Mouse (Mus musculus) forebrain, embryonic 11.5 days (tissue): ENCODE data around the gene Nxpe3. TPM values are rescaled to one million over a fixed set of nuclear protein-coding genes. Genes with fewer than 3 reads are reported as not detected.
A peak's percentile ranks its signal among the peaks of the same experiment; 100 is the strongest.

Experiments used
- ATAC-seq: fragments of 200-750 bp; cut with Nextera tagmentation; replicated peaks from 2 replicates; pipeline ENCODE4 v1.8.0; 2017; ENCODE audit warnings: moderate TSS enrichment; ENCODE audit not compliant: low FRiP score
- DNase-seq: peaks from one replicate; pipeline ENCODE4 v3.0.0-alpha.2; 2017; ENCODE audit warnings: low spot score
- H3K27ac ChIP-seq: fragments of 300-500 bp; sonication (generic); 2 replicates; pipeline ENCODE4 v1.5.1; 2014; ENCODE audit warnings: low read depth, low read length
- H3K27me3 ChIP-seq: fragments of 300-500 bp; sonication (generic); 2 replicates; pipeline ENCODE4 v1.6.1; 2014; ENCODE audit warnings: mild to moderate bottlenecking, low read length, mixed read lengths; ENCODE audit not compliant: control insufficient read depth, insufficient read depth
- H3K36me3 ChIP-seq: fragments of 300-500 bp; sonication (generic); 2 replicates; pipeline ENCODE4 v1.6.1; 2014; ENCODE audit warnings: mild to moderate bottlenecking, low read length, moderate library complexity, mixed read lengths; ENCODE audit not compliant: control insufficient read depth, insufficient read depth
- H3K4me1 ChIP-seq: fragments of 300-500 bp; sonication (generic); replicated peaks from 2 replicates; pipeline ENCODE4 v1.6.1; 2014; ENCODE audit warnings: low read length, mixed read lengths; ENCODE audit not compliant: control insufficient read depth, insufficient read depth
- H3K4me2 ChIP-seq: fragments of 300-500 bp; sonication (generic); 2 replicates; pipeline ENCODE4 v1.6.1; 2014; ENCODE audit warnings: low read depth, mild to moderate bottlenecking, low read length, moderate library complexity, mixed read lengths; ENCODE audit not compliant: severe bottlenecking
- H3K4me3 ChIP-seq: fragments of 300-500 bp; sonication (generic); 2 replicates; pipeline ENCODE4 v1.5.1; 2014; ENCODE audit warnings: low read depth, low read length
- H3K9ac ChIP-seq: fragments of 300-500 bp; sonication (generic); 2 replicates; pipeline ENCODE4 v1.6.1; 2014; ENCODE audit warnings: low read length
- H3K9me3 ChIP-seq: fragments of 300-500 bp; sonication (generic); 2 replicates; pipeline ENCODE4 v1.6.1; 2016; ENCODE audit warnings: low read length, mixed read lengths; ENCODE audit not compliant: control insufficient read depth
- WGBS: fragments of 180-500 bp; shearing (Covaris S2); extraction: QIAGEN DNeasy Blood & Tissue Kit; methylation state at CpG from one replicate; pipeline ENCODE4 v1.1.7; 2014; 5-methylcytosine and 5-hydroxymethylcytosine counted together
- polyA plus RNA-seq: library from polyadenylated mRNA; unstranded; fragments of >200 nt; fragmentation: Nextera tagmentation; extraction: Ambion mirVana; gene quantifications from 2 replicates; pipeline ENCODE4 v1.2.1, GENCODE M21; 2014

Gene Nxpe3
- polyA plus RNA-seq, 1 experiment from 2014 or later = 1.2 TPM

DNA sequence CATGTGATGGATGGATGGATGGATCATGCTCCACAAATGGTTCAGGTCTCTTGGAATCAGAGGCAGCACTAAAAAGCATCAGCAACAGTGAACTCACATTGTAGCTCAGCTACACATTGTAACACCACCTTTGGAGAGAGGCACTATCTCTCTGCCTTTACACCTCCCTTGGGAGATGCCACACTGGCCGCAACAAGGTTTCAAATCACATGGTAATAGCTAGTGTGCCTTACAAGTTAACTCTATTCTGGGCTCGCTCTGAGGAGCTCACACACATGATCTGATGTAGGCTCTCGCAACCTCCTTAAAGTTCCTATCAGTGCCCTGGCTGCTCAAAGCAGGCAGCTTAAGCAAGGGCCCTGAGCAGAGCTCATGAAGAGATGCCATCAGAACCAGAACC lies 44.6 kb downstream of the Nxpe3 start:
- Histone ChIP-seq H3K36me3 (no peaks in the 10 kb centered on the region), H3K4me1 (no peaks in the 10 kb centered on the region), H3K9ac (no peak overlapping the region), H3K9me3 (no peaks in the 10 kb centered on the region), H3K4me2 (no peak overlapping the region), H3K27me3 (no peaks in the 10 kb centered on the region), H3K27ac (no peak overlapping the region), H3K4me3 (no peak overlapping the region)
- 92% methylated on average over 3 of the region's 3 CpGs for WGBS
- DNase-seq (no peak), ATAC-seq (no peak)

DNA sequence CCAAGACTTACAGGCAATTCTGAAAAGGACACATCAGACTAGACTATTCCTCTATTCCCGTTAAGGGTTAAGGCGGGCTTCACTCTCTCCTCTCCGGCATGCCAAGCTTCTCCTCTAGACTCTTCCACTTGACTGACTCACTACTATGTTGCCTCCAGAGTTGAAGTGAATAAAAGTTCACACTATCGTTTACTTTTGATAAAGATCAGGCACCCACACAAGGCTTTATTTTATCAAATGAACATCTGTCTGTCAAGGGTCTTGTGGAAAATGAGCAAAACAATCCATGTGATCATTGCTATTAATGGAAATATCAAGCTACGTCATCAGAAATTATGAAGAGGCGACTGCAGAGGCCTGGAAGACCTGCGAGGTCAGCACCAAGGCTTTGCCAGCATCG lies 47.4 kb downstream of the Nxpe3 start:
- Histone ChIP-seq H3K9me3 (no peaks in the 10 kb centered on the region), H3K9ac (no peak overlapping the region), H3K4me3 (no peak overlapping the region), H3K4me2 (no peak overlapping the region), H3K27ac (no peak overlapping the region), H3K4me1 (no peaks in the 10 kb centered on the region), H3K36me3 (no peaks in the 10 kb centered on the region; the same call in none of the 2 replicates), H3K27me3 (no peaks in the 10 kb centered on the region)
- ATAC-seq = no peak
- DNase-seq = no peak
- WGBS = 85% methylated on average over 8 of the region's 8 CpGs

DNA sequence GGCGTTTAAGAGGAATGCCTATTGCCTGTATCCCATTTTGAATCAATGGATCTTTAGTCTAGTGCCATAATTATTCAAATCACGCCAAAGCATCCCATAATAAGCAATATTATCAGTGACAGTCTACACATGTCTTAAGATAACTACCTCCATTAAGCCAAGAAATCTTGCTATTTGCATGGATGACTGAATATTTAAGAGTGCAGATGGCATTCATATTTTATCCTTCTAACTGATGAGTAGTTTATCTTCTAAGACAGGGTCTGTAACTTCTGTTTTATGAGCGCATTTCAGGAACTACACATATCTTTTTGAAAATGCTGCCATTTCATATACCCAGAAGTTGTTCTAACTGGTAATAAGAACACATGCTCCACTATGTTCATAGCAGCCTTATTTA lies 50.2 kb downstream of the Nxpe3 start:
- Histone ChIP-seq H3K27me3 (no peaks in the 10 kb centered on the region), H3K9ac (no peak overlapping the region), H3K36me3 (no peaks in the 10 kb centered on the region; the same call in none of the 2 replicates), H3K9me3 (no peaks in the 10 kb centered on the region), H3K4me1 (no peaks in the 10 kb centered on the region), H3K4me2 (no peak overlapping the region), H3K4me3 (no peak overlapping the region), H3K27ac (no peak overlapping the region)
- ATAC-seq (no peak), DNase-seq (no peak)
- 93% methylated on average over 3 of the region's 3 CpGs for WGBS

DNA sequence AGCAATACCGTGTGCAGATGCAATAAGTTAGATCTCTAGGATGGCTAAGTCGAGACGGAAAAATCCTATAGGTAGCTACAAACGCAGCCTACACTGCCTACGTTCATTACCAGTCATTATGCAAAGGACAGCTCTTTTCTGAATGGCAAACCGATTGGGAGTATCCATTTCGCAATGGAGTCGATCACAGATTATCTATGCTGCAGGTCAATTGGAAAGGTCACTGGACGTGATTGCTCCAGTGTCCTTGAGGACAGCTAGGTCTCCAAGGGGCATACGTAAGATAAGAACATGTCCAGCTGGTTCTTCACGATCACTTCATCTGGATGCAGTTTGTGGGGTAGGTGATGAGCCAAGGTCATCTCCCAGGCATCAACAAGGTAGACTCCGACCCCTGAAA lies 51.2 kb downstream of the Nxpe3 start:
- H3K9me3 ChIP-seq = no peaks in the 10 kb centered on the region
- DNase-seq = no peak
- ATAC-seq = no peak

DNA sequence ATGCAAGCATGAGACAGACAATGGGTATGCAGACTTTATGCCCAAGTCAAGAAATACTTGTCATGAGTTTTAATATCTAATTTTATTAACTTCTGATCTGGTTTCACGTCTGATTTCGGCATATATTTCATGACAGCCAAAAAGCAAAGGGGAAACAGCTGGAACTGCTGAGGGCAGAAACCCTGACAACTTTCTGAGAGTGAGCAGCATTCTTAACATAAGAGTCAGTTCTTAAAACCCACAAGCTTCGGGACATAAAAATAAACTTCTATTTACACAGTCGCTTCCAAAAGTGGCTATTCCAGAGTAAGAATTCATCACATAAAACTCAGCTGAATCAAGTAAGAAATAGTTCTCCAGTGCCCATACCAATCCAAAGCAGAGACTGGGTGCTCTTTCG lies 52.0 kb downstream of the Nxpe3 start:
- no peak overlapping the region for H3K4me2 ChIP-seq
- H3K4me1 ChIP-seq = no peaks in the 10 kb centered on the region
- H3K4me3 ChIP-seq = no peak overlapping the region
- no peaks in the 10 kb centered on the region for H3K27me3 ChIP-seq
- DNase-seq = no peak
- ATAC-seq = no peak
- no peaks in the 10 kb centered on the region for H3K9me3 ChIP-seq
- H3K9ac ChIP-seq = no peak overlapping the region
- no peak overlapping the region for H3K27ac ChIP-seq
- H3K36me3 ChIP-seq = no peaks in the 10 kb centered on the region; the same call in none of the 2 replicates
- WGBS = 94% methylated on average over 5 of the region's 5 CpGs

More for the DNA sequence above, 51.2 kb downstream of the Nxpe3 start:
- H3K4me3 ChIP-seq = no peak overlapping the region
- no peak overlapping the region for H3K9ac ChIP-seq
- H3K36me3 ChIP-seq = no peaks in the 10 kb centered on the region; the same call in none of the 2 replicates
- H3K4me2 ChIP-seq = no peak overlapping the region
- no peaks in the 10 kb centered on the region for H3K27me3 ChIP-seq
- H3K4me1 ChIP-seq = no peaks in the 10 kb centered on the region
- WGBS = 96% methylated on average over 12 of the region's 12 CpGs
- H3K27ac ChIP-seq = no peak overlapping the region

DNA sequence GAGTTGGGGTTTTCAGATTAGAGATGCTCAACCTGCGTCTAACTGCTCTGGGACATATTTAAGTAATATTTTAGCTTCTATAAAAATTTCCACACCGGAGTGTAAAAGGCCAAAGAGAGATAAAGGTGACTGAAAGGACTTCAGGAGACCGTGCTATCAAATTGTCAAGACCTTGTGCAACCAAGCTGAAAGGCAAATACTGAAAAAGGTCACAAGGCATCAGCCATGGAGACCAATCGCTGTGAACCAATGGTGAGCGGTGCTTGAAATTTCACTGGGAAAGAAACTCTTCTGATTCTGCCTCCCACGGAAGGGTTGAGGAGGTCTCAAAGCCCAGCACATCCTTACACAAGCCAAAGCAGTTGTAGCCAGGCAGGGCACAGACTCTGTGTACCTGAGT lies 53.6 kb downstream of the Nxpe3 start:
- H3K9ac ChIP-seq = no peak overlapping the region
- H3K4me3 ChIP-seq = no peak overlapping the region
- no peaks in the 10 kb centered on the region for H3K27me3 ChIP-seq
- no peak overlapping the region for H3K4me2 ChIP-seq
- H3K9me3 ChIP-seq = no peaks in the 10 kb centered on the region
- no peak for ATAC-seq
- H3K4me1 ChIP-seq = no peaks in the 10 kb centered on the region
- 90% methylated on average over 6 of the region's 6 CpGs for WGBS
- no peak for DNase-seq
- H3K27ac ChIP-seq = no peak overlapping the region
- H3K36me3 ChIP-seq = no peaks in the 10 kb centered on the region; the same call in none of the 2 replicates

DNA sequence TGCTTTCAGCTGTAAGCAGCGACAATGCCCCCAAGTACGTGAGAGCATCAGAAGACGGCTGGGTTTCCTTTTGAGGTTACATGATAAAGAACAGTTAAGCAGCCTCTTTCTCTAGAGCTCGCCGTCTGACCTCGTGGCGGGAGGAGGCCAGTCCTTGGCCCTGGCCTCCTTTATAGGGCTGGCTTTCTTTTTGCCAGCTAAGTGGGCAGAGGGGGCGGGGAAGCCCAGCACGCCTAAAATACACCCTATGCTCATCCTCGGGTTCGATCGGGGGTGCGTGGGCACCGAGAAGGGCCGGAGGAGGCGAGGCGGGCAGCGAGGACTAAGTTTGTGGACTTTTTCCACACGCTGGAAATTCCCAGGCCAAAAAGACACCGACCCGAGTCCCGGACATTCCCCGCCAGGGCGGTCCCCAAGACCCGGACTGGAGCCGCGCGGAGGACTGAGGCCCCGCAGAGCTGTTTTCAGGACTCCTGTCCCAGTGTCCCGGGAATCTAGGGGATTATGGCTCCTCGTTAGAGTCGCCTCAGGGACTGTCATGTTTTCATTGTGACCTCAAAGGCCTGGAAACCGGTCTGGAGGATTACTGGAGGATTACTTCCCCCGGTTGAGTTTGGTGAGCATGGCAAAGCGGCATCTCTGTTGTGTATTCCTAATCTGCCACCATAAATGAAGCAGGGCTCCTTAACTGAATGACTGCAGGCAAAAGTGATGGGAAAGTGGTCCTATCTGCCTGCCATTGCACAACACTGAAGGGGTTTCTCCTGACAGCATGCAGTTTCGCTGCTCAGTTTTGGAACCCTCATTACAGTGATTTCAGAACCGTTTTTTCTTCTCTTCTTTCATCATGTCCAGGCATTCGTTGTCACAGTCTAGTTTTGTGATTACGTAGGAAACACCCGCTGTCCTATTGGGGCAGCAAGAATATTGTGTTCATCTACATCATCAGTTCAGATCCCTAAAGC lies 56.3 kb downstream of the Nxpe3 start, which contains the start of gene Nfkbiz:
TSS of gene Nfkbiz (minus strand) at position 390 of the 965 bp plus-strand sequence.
- Histone ChIP-seq H3K27ac (peak within 1 kb of the TSS; percentile 72), H3K4me3 (peak within 1 kb of the TSS; percentile 59), H3K4me2 (peak within 1 kb of the TSS; percentile 70), H3K4me1 (no peaks in the 10 kb centered on the region), H3K9ac (peak within 1 kb of the TSS; percentile 78), H3K9me3 (no peaks in the 10 kb centered on the region), H3K27me3 (no peaks in the 10 kb centered on the region), H3K36me3 (no peaks in the 10 kb centered on the region; the same call in 1 of the 2 replicates)
- ATAC-seq = peak; percentile 92
- peak; percentile 92 for DNase-seq
- WGBS = under 1% methylated on average over 40 of the region's 40 CpGs

DNA sequence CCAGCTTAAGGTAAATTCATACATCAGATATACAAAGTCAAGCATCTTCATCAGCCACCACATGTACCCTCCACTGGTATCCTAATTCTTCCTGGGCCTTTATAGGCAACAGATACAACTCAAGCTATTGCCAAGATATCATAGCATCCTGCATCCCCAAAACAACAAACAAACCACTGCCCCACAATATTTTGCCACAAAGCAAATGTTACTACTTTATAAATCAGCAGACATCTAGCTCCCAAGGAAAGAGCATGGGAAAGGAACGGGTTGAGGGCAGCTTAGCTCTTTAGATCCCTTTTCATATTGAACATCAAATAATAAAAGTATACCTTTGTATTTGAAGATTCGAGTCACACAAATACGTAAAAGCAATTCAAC lies 57.0 kb downstream of the Nxpe3 start:
- WGBS = 10% methylated on average over 3 of the region's 3 CpGs
- ATAC-seq = no peak

More for the DNA sequence above, 57.0 kb downstream of the Nxpe3 start:
- Histone ChIP-seq H3K9ac (peak overlapping the region; percentile 78), H3K9me3 (no peaks in the 10 kb centered on the region), H3K4me3 (peak overlapping the region; percentile 59), H3K27ac (no peak overlapping the region; the same call in 1 of the 2 replicates), H3K4me2 (peak overlapping the region; percentile 70), H3K4me1 (no peaks in the 10 kb centered on the region), H3K36me3 (no peaks in the 10 kb centered on the region), H3K27me3 (no peaks in the 10 kb centered on the region)
- DNase-seq = no peak
